Mouse (Mus musculus): ENCODE measurements at regions not wholly inside any gene's neighbourhood (a gene's known extent, or its start where the extent isn't known, plus 50 kb on each side); places are given as distances from the start of the nearest gene placed in this dataset.

- TF ChIP-seq CTCF (IDR thresholded peaks at IDR 0.05; ENCODE audit: borderline replicate concordance, insufficient read depth, low read length) (no peak), POLR2A (IDR thresholded peaks at IDR 0.05; ENCODE audit: low read depth, low read length) (no peak)
These were observed 241.5 kb upstream of the Trib2 start for GRCm38 (mm10) chr12:16058255-16058654.
